Mouse (Mus musculus) adrenal gland, postnatal 36 days (tissue): ENCODE measurements around the gene Sf3b6. TPM values are rescaled to one million over a fixed set of nuclear protein-coding genes. Genes with fewer than 3 reads are reported as not detected.
A peak's percentile ranks its signal among the peaks of the same experiment; 100 is the strongest.
"Not testable (repeated sequence)": the region's sequence is repeated elsewhere in the genome, so short reads cannot be mapped to it uniquely, and the experiment has no call there.

ENCODE experiments used
- DNase-seq, 2 experiments: peaks; one replicate each; pipeline ENCODE4 v3.0.0; 2021; ENCODE audit warnings: mixed read lengths in 1 of 2
- long read RNA-seq, 2 experiments: library from polyadenylated mRNA; stranded (forward); transcript quantifications; one replicate each; pipeline ENCODE4 v2.0.0; 2021; ENCODE audit warnings: borderline sequencing depth in 2 of 2
- total RNA-seq, 2 experiments: library from RNA; stranded (reverse); gene quantifications; 2 replicates each; pipeline ENCODE4 v1.2.3; 2021

The Sf3b6 gene
- total RNA-seq, result 100 to 1,000 TPM; 104 to 110 TPM
- long read RNA-seq, experiment 1, transcript Sf3b6-201 (4 exons, 1,180 nt), result major isoform, 68 of 76 reads
- long read RNA-seq, experiment 1, partial matches to known transcripts, result 2 of 76 reads
- long read RNA-seq, experiment 1, other reads (novel, unspliced or antisense), result 4 of 76 reads
- long read RNA-seq, experiment 2, transcript Sf3b6-201 (4 exons, 1,180 nt), result major isoform, 22 of 23 reads
- long read RNA-seq, experiment 2, partial matches to known transcripts, result 1 of 23 reads
- long read RNA-seq, experiment 2, other reads (novel, unspliced or antisense), result 0 of 23 reads

DNA sequence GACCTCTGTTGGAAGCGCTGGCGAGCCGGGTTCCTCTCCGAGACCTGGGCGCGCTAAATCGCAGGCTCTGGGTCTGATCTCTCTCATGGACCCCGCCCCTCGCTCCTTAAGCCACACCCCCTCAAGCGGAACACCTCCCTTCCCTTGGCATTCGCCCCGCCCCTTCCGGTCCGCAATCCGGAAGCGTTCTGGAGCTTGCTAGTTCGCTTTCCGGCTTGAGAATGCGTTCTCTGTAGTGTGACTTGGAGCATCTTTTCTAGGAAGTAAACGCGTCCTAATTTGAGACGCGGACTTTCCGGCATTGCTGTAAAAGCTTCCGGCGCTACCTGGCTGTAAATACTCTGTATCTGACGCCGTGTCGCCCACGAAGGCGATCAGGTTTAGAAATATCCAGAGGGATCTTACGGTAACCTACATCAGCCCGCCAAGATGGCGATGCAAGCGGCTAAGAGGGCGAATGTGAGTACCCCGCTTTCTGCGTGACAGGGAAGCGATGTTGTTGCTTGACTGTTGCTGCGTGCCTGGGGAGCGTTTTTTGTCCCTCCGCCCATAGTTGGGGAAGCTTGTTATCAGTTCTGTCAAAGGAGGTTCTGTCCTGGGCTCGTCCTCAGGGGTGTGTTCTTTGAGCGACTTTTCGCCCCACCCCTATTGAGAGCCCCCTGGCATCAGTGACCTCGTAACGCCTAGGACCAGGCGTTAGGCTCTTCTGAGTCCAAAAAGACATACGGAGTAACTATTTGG, at the start of gene Sf3b6:
Gene Sf3b6 (plus strand): TSS at position 184 of the 741 bp plus-strand sequence.
- peak; percentile 99 to 100 for DNase-seq

DNA sequence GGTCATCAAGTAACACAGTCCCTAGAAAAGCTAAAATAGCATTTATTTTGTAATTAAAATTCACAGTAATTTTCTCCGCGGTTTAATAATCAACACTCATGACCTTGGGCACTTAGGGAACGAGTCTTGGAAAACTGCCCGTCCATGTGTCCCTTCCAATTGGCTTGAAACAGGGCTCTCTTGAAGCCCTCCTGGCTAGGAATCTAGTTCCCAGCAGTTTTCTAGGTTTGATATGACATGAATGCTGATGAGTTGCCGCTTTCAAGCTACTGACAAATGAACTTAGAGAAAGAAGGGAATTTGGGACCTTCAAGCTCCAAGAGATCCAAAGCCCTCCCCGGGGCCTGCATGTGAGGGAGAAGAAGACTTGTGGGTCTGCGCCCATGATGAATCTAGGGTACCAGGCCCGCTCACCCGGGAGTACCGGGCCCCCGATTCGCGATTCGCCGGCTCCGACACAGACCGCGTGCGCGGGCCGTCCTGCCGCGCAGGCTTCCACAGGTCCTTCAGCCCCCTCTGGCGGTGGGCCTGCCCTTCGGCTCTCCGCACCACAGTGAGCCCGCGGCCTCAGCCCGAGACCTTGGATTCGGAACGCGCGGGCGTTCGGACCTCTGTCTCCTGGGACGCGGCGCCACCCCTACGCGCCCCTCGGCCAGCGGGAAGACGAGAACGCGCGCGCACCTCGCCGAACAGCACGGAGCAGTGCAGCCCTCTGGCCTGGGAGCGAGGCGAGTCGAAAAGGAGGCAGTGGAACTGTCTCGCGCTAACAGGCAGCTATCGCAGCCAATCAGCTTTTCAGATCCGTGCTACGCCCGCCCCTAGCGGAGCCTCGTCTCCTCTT, 48.6 kb upstream of the Sf3b6 start, which contains the start of the genes Pfn4 and Fam228b:
Gene Pfn4 (plus strand): TSS at position 531 of the 841 bp plus-strand sequence.
Gene Fam228b (minus strand): TSS at position 776 of the 841 bp plus-strand sequence.
- DNase-seq, result peak; percentile 96 to 97

DNA sequence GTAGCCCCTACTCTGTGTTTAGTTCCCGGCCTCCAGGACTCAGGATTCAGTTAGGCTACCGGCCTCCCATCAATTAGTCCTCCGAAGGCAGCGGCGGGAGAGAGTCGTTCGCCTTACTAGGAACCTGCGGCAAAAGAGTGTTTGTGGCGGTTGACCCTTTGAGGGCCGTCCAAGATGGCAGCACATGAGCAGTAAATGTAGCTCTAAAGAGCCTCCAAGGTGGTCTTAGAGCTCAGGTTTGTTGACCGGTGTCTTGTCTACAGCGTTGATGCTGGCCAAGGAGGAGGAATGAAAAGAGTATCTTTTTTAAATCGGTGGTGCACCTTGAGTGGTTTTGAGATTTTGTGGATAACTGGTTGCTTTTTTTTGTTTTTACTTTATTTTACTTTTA, 48.0 kb upstream of the Sf3b6 start:
- no peak for DNase-seq

DNA sequence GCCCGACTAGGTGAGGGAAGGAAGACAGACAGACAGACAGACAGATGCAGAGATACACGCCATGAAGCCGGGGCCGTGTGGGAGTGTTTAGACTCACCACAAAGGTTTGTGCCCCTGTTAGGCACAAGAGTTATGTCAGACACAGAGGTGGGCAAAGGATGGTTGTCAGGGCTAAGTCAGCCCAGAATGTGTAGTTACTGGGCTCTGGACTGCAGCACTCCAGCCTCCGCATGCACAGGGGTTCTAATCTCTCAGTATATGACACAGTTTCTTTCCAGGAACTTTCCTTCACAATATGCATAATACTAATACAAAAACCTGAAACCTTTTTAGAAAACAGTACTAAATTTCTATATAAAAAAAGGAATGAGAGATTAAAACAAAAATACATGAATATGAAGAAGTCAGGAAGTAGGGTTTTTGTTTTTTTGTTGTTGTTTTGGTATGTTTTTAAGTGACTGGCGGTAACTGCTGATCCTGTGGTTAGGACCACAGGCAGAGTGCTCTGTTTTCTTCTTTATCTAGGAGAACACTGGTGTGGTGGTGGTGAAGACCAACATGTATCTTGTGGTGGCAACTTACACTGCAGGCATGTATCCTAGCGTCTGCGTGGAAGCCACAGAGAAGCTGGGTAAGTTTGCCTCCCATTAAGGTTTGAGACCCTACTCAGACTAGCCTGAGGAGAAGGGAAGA, 42.3 kb upstream of the Sf3b6 start:
- DNase-seq, result no peak

DNA sequence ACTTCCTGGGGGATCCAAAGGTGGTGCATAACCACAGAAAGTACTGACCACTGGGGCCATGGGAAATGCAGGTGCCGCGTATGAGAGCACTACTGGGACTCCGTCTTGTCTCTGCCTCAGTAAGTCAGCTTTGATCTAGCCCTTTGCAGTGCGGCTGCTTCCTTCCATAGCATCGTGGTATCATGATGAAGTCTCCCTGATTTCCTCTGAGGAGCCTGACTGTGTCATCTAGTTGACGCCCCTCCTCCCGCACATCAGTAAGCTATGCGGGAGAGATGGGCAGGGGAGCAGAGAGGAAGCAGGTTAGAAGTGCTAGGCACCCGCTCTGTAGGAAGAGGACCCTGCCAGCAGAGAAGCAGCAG, 41.8 kb upstream of the Sf3b6 start:
- no peak for DNase-seq

DNA sequence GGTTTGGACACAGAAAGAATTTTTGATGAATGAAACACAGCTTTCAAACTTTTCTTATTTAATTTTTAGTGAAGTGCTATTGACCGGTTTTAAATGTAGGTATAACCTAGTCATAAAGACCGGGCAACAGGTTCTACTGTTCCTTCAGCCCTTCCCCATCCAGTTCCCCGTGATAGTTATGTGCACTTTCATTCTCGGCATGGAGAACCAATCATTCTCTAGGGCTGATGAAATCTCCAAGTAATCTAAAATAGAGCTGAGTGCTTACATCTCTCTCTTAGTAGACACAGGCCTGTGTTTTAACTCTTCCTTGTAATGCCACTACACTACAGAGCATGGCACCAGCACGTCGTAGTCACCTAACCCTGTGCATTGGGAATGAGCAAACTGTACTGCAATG, 39.6 kb upstream of the Sf3b6 start:
- DNase-seq, result no peak

DNA sequence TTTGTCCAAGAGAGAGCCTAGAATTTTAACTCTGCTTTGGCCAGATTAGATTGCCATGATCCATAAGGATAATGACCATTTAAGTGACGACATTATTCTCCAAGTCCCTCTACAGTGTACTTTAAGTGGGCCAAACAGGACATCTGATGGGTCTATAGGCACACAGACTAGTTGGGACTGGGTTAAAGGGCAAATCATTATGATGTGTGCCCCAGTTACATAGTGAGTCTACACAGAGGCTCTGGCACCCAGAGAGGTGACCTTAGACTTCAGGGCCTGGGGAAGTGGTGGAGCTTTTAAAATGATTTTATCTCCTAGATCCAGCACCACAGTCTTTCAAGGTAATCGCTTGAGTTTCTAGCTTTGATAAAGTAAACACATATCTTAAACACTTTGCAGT, 37.1 kb upstream of the Sf3b6 start:
- DNase-seq, result no peak

DNA sequence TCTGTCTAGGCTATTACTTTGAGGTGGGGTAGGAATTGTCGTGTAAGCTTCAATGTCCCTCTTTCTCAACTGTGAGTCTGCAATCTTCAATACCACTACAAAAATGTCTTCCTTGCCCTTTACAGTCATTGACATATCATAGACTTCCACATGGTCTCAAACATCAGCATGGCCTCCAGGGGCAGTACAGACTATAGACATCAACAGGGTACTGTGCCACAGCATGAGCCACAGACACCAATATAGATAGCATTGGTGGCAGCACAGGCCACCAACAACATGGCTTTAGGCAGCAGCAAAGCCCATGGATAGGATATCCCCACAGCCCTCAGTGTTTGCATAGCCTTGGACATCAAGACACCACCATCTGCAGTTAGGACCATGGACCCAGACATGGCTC, 36.1 kb upstream of the Sf3b6 start:
- DNase-seq, result no peak

DNA sequence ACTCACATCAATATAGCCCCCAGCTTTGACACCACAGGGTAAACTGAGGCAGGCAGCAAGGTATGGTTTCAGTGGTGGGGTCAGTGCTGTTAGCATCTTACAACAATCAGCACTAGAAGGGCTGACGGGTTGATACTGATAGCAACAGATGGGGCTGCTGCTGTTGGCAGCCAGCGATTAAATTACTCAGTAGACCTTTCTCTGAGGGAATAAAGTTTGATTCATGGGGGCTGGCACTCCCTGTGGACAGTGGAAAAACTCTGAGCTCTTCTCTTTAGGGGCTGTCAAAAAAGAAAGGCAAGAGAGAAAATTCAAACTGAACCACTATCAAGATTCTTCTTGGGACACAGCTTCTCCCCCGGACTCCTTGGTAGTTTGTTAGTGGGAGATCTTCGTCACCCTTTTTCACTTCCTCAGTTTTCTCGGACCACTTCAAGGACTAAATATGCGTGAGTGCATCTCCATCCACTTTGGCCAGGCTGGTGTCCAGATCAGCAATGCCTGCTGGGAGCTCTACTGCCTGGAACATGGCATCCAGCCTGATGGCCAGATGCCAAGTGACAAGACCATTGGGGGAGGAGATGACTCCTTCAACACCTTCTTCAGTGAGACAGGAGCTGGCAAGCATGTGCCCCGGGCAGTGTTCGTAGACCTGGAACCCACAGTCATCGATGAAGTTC, 35.5 kb upstream of the Sf3b6 start:
- not testable (repeated sequence) for DNase-seq

DNA sequence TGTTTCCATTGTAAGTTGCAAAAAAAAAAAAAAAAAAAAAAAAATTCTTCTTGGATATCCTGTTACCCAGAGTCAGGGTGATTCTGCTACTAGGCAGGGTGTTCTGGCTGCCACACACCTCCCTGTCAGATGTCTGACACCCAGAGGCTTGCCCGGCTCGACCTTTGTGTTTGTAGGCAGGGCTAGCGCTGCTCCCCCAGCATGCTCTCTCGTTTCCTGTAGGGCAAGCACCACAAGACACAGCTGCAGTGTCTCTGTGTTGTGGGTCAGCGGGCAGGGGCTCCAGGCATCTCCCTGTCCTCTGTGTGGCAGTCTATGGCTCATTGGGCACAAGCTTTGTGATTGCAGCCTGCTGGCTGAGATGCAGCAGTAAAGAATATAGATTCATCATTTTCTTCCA, 33.7 kb upstream of the Sf3b6 start:
- DNase-seq, result no peak

DNA sequence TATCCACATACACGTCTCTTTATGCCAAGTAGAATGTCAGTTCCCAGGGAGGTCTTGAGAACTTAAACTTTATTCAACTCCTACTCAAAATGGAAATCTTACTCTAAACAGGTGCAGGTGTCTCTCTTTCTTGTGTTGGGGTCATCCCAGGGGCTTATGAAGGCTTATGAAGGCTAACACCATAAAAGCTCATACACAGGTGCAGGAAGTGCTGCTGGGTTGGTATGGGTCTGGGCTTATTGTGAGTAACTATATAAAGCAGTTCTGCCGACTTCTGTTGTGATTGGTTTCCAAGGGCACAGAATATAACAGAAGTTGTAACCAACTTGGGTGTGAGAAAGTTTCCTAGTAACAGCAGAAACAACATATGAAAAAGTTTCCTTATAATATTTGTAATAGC, 32.9 kb upstream of the Sf3b6 start:
- no peak for DNase-seq

DNA sequence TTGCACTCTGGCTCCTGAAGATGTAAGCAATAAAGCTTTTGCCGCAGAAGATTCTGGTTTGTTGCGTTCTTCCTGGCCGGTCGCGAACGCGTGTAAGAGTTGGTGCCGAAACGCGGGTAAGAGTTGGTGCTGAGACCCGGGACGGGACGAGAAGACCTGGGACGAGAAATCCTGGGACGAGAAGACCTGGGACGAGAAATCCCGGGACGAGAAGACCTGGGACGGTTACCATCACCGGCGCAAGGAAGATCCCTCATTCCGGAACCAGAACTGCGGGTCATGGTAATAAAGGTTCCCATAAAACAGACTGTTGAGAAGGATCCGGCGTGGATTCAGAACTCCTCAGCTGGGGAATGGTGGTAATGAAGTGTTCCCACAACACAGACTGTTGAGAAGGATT, 29.2 kb upstream of the Sf3b6 start:
- not testable (repeated sequence) for DNase-seq

DNA sequence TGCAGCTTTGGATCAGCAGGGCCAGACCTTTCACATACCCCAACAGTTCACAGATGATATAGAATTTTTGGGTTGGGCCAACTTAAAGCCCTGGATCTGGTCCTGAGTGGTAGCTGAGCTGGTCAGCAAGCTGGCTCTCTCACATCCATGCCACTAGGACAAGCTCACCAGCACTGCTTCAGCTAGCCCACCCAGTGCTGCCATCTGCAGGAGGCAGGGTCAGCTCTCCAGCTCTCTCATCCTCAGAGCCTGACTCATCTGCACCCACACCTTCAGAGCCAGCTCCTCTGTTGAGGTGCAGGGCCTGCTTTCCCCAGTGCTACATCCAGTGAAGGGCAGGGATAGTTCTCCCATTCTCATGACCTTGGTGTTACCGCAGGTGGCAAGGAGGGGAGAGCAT, 23.6 kb upstream of the Sf3b6 start:
- no peak for DNase-seq

DNA sequence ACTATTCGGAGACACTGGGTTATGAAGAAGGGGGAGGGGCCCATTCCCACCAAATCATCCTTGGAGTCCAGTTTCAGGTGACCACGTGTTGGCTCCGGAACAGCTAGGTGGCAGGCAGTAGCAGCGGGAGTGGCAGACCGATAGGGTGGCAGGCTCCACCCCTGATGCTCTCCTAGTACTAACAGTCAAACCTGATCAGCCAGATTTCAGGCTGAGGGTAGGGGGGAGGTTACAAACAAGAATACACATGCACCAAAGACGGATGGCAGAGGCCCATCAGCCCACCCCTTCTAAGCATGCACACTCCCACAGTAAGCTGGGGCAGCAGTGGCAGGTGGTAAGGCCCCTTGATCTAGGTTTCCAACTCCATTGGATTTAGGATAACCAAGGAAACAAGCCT, 19.9 kb upstream of the Sf3b6 start:
- not testable (repeated sequence) for DNase-seq

DNA sequence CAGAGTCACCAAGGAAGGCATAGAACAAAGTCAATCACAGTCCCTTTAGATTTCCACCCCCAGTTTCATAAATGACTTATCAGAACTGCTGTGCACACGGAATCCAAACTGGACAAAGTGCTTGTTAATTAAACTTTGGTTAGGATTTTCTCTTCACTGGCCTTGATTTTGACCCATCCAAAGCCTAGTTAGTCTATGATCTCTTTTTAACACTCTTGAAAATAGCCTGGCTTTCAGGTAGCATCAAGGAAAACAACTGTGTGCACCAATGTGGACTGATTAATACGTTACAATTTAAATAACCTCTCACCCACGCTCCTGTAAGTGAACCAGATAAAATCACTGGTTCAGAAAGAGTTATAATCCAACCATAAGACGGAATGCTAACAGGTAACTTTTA, 6.3 kb upstream of the Sf3b6 start:
- DNase-seq, result no peak

DNA sequence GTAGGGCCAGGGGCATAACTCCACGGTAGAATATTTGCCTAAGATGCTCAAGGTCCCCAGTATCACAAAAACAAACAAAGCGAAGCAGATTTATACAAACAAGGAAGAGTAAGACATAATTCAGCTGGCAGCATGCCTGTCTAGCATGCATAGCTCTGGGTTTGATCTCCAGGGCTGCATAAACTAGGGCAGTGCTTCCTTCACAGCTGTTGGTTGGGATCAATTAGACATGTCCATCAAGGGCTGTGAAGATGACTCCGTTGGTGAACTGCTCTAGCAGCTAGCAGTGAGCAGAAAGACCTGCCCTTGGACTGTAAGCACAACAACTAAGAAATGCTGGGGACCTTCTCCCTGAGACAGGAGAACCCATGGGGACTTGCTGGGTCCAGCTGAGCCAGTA, 5.6 kb upstream of the Sf3b6 start:
- DNase-seq, result no peak

DNA sequence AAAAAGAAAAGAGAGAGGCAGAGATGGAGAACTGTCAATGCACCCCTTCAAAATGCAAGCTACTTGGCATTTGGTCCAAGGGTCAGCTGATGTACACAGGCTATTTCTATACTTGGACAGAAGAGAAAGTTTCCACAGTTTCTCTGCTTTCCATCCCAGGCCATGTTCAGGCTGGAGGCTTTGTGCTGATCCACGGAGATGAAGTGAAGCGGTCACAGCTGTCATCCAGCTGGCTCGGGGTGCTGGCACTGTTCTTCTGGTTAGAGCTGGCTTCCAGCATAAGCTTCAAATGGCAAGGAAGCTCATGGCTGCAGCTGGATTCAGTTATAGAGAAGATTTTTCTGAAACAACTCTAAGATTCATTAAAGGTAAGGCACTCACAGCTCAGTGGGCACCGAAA, 3.7 kb upstream of the Sf3b6 start:
- DNase-seq, result no peak

DNA sequence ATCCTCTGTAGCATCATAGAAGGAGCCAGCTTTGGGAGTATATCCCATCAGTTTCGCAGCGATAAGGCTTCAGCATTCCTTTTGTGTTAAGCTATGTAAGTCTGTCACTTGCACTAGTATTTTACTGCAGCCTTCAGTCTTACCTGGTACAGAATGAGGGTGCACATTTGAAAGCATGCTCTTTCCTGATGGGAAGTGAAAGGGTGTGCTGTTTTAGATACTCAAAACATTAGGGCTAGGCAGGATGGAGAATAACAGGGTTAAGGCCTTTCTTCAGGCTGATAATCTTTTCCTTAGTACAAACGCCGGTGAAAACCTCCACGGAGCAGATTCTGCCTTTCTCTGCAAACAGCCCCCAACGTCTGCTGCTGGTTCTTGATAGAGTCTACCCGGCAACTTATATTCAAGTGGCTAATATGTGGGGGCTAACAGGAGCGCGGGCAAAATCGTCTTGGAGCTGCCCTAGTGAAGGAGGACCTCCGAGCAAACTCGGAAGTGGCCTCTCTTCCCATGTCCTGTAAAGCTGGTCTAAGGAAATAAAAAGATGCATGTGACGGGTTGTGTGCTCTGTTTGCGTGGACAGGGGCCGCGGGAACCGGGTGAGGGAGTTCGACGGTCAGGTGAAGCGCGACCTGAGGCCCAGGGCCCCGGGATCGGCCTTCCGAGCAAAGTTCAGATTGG, 524 bp upstream of the Sf3b6 start:
- no peak for DNase-seq

DNA sequence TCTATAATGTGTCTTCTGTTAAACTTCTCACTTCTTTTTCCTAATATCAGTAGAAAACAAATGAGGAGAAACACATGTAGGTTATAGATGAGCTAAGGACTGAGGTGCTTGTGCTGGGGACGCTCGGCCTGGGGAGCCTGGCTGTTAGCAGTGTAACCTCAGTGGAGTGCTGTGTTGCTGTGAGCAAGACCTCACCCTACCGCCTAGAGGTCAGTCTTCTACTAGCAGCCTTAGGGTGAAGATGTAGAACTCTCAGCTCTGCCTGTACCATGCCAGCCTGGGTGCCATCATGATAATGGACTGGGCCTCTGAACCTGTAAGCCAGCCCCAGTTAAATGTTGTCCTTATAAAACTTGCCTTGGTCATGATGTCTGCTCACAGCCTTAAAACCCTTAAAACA, 9.9 kb downstream of the Sf3b6 start:
- no peak for DNase-seq

DNA sequence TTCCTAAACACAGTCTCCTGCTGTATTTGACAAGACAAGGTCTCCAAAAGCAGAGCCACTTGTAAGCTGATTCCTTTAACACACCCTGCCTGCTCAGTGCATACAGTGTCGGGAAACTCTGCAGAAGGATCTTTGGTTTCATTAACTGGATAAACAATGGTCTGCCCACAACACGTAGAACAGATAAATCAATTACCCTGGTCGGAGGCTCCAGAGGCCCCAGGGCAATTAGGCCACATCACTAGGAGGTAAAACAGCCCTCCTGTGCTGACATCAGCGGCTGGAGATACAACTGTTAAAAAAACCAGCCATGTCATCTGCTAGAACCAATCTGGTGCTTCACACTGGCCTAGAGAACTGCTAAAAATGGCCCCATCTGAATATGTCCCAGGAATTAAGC, 19.6 kb downstream of the Sf3b6 start:
- DNase-seq, result peak; percentile 12 to 29

DNA sequence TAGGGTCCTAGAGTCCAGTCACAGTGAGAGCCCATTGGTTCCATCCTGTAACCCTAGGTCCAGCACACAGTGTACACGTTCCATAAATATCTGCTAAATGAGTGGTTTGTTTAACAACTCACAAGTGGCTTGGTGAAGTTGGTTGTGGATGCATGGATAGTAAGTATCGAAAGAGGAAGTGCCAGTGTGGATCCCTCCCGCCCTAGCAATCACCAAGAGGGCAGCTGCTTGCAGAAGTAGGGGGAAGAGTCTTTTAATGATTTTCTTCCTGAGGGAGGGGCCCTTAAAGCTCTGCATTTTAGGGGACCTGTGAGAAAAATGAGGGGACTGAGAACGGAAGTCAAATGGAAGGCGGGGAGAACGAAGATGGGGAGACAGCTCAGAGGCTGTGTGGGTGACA, 22.7 kb downstream of the Sf3b6 start:
- no peak for DNase-seq
